Mouse (Mus musculus) spleen, adult 18-20 months (tissue): ENCODE results near the gene Kiz.

Source experiments
- DNase-seq, 2 experiments: peaks; one replicate each; pipeline ENCODE4 v3.0.0; 2022; ENCODE audit warnings: mixed read lengths in 2 of 2

The Kiz gene

GRCm38 (mm10) chr2:146855599-146856039, at the start of gene Kiz:
Gene Kiz, plus strand, starts transcription at chr2:146855864.
- DNase-seq: peak; percentile 90 to 93

GRCm38 (mm10) chr2:146809706-146810256, 45.9 kb upstream of the Kiz start:
- no peak for DNase-seq

GRCm38 (mm10) chr2:146810695-146811094, 45.0 kb upstream of the Kiz start:
- no peak for DNase-seq

GRCm38 (mm10) chr2:146814978-146815377, 40.7 kb upstream of the Kiz start:
- DNase-seq: no peak

- DNase-seq: no peak
These were observed 36.6 kb upstream of the Kiz start for GRCm38 (mm10) chr2:146819065-146819464.

- DNase-seq: no peak
These were observed 32.1 kb upstream of the Kiz start for GRCm38 (mm10) chr2:146823483-146823951.

- DNase-seq: no peak
These were observed 31.6 kb upstream of the Kiz start for GRCm38 (mm10) chr2:146824043-146824442.

- no peak for DNase-seq
These were observed 27.7 kb upstream of the Kiz start for GRCm38 (mm10) chr2:146828006-146828405.

GRCm38 (mm10) chr2:146833222-146834063, 22.2 kb upstream of the Kiz start:
- no peak for DNase-seq

GRCm38 (mm10) chr2:146834064-146834313, 21.7 kb upstream of the Kiz start:
- no peak for DNase-seq

GRCm38 (mm10) chr2:146834314-146835201, 21.1 kb upstream of the Kiz start:
- peak in 1 of 2 experiments; percentile 9 for DNase-seq

- no peak for DNase-seq
These were observed 20.2 kb upstream of the Kiz start for GRCm38 (mm10) chr2:146835241-146835990.

- DNase-seq: no peak
These were observed 19.4 kb upstream of the Kiz start for GRCm38 (mm10) chr2:146836246-146836645.

GRCm38 (mm10) chr2:146836871-146837550, 18.7 kb upstream of the Kiz start:
- DNase-seq: no peak

GRCm38 (mm10) chr2:146837653-146838052, 18.0 kb upstream of the Kiz start:
- no peak for DNase-seq

GRCm38 (mm10) chr2:146838596-146839302, 16.9 kb upstream of the Kiz start:
- DNase-seq: no peak

- DNase-seq: no peak
These were observed 16.2 kb upstream of the Kiz start for GRCm38 (mm10) chr2:146839303-146840030.

- no peak for DNase-seq
These were observed 7.8 kb upstream of the Kiz start for GRCm38 (mm10) chr2:146847863-146848262.

GRCm38 (mm10) chr2:146856120-146856519, 456 bp downstream of the Kiz start:
- DNase-seq: no peak

GRCm38 (mm10) chr2:146856853-146857252, 1.2 kb downstream of the Kiz start:
- DNase-seq: no peak

- DNase-seq: no peak
These were observed 10.1 kb downstream of the Kiz start for GRCm38 (mm10) chr2:146865781-146866180.
